Mouse (Mus musculus): ENCODE data around the gene Tmem184a. TPM values are rescaled to one million over a fixed set of nuclear protein-coding genes. Genes with fewer than 3 reads are reported as not detected.

Tmem184a gene
- polyA plus RNA-seq, 1 experiment from 2014 or later = 0.18 TPM

Small RNA genes lying within 50 kb of the gene (microRNA-seq; reads per million reads assigned to microRNA genes)
- not detected for gene Mir7037

Other genes starting within 250 kb of the Tmem184a start
- gene Micall2, start 83.6 kb downstream of the Tmem184a start, polyA plus RNA-seq (2015; fragmentation: Nextera tagmentation; extraction: Ambion mirVana) = 10.1 and 12.2 TPM in 2 replicates
- gene Ints1, start 44.2 kb downstream of the Tmem184a start, polyA plus RNA-seq (2015; fragmentation: Nextera tagmentation; extraction: Ambion mirVana) = 30.0 and 30.3 TPM in 2 replicates
- 11.7 and 13.5 TPM in 2 replicates for gene Mafk, start 28.4 kb downstream of the Tmem184a start, polyA plus RNA-seq (2015; fragmentation: Nextera tagmentation; extraction: Ambion mirVana)
- not detected in 2 replicates for gene Gm26938, start 6.5 kb upstream of the Tmem184a start, polyA plus RNA-seq (2015; fragmentation: Nextera tagmentation; extraction: Ambion mirVana)
- gene Psmg3, start 7.0 kb upstream of the Tmem184a start, polyA plus RNA-seq (2015; fragmentation: Nextera tagmentation; extraction: Ambion mirVana) = 67.4 and 71.0 TPM in 2 replicates
- 2.8 and 3.9 TPM in 2 replicates for gene Elfn1, start 88.0 kb upstream of the Tmem184a start, polyA plus RNA-seq (2015; fragmentation: Nextera tagmentation; extraction: Ambion mirVana)

Data from hindbrain, embryonic 15.5 days (tissue).